Mouse (Mus musculus) lung, adult 2 months (tissue): ENCODE measurements around the gene Rora. TPM values are rescaled to one million over a fixed set of nuclear protein-coding genes. Genes with fewer than 3 reads are reported as not detected.
A peak's percentile ranks its signal among the peaks of the same experiment; 100 is the strongest.

Source experiments
- DNase-seq: peaks from one replicate; pipeline ENCODE4 v3.0.0; 2022
- H3K4me1 ChIP-seq: fragments of 200-500 bp; 2 replicates; pipeline ENCODE4 v1.6.1; 2011; ENCODE audit warnings: low read length; ENCODE audit not compliant: control insufficient read depth, insufficient read depth
- H3K4me3 ChIP-seq: fragments of 200-500 bp; replicated peaks from 2 replicates; pipeline ENCODE3; 2011; ENCODE audit warnings: low read depth, mild to moderate bottlenecking, control low read depth, low read length; ENCODE audit errors: extremely low read depth
- CTCF ChIP-seq: fragments of 200-500 bp; IDR thresholded peaks from 2 replicates; pipeline ENCODE4 v1.5.1; 2011; ENCODE audit warnings: mild to moderate bottlenecking, low read length, control low read depth; ENCODE audit not compliant: insufficient read depth
- POLR2A ChIP-seq: fragments of 200-500 bp; IDR thresholded peaks from 2 replicates; pipeline ENCODE4 v1.6.1; 2011; ENCODE audit warnings: low read depth, mild to moderate bottlenecking, control low read depth, low read length, borderline replicate concordance; ENCODE audit errors: extremely low read depth
- WGBS: fragments of 180-500 bp; shearing (Covaris S2); methylation state at CpG from one replicate; pipeline ENCODE4 v1.1.7; 2018; 5-methylcytosine and 5-hydroxymethylcytosine counted together
- polyA plus RNA-seq: library from polyadenylated mRNA; depleted of rRNA; stranded (reverse); fragments of >200 nt; gene quantifications from 2 replicates; pipeline ENCODE4 v1.2.3, GENCODE M21; 2012

Rora gene
- polyA plus RNA-seq, 1 experiment: 17.8 TPM

GRCm38 (mm10) chr9:68771383-68771782 lies 117.8 kb downstream of the Rora start:
- Histone ChIP-seq H3K4me1 (no peaks in the 10 kb centered on the region; the same call in 1 of the 2 replicates), H3K4me3 (no peak overlapping the region)
- TF ChIP-seq POLR2A (no peak), CTCF (no peak)
- 86% methylated on average over 3 of the region's 3 CpGs for WGBS
- DNase-seq: no peak

DNA sequence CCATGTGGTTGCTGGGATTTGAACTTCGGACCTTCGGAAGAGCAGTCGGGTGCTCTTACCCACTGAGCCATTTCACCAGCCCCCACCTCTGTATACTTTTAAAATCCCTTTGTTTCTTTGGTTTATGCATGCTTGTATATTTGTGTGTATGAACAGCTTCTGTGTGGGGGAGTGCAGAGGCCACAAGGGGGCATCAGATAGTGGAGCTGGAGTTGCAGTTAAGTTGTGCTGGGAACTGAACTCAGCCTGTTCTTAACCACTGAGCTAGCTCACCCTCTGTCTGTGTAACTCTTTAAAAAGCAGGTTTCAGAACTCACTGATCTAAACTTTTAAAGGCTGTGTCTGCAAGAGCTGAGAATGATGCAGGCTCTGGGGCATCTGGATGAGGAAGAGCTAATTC lies 120.2 kb downstream of the Rora start:
- Histone ChIP-seq H3K4me3 (no peak overlapping the region), H3K4me1 (no peaks in the 10 kb centered on the region; the same call in 1 of the 2 replicates)
- TF ChIP-seq CTCF: 0 out of 2 replicates have a peak, but pooled peaks have one; percentile 12
- TF ChIP-seq POLR2A: no peak
- WGBS: 98% methylated on average over 3 of the region's 3 CpGs
- no peak for DNase-seq

DNA sequence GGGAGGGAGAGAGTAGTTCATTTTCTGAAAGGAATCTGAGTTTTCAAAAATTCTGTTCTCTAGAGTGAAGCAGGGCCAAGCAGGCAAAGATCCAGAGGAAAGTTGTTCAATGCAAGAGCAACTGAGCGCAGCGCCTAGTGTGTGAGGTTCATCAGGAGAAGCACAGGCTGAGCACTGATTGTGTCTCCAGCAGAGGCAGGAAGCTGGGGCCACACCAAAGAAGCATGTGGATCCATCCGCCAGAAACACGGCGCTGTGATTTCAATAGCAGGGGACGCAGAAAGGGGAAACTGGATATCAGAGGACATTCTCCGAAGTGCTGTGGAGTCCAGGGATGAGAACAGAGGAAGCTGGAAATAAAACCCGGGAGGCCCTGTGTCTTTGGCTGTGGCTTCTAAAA lies 128.4 kb downstream of the Rora start:
- WGBS: 48% methylated on average over 8 of the region's 8 CpGs
- DNase-seq: no peak
- TF ChIP-seq CTCF: no peak
- TF ChIP-seq POLR2A: no peak
- Histone ChIP-seq H3K4me3 (no peak overlapping the region), H3K4me1 (no peaks in the 10 kb centered on the region; the same call in 1 of the 2 replicates)

DNA sequence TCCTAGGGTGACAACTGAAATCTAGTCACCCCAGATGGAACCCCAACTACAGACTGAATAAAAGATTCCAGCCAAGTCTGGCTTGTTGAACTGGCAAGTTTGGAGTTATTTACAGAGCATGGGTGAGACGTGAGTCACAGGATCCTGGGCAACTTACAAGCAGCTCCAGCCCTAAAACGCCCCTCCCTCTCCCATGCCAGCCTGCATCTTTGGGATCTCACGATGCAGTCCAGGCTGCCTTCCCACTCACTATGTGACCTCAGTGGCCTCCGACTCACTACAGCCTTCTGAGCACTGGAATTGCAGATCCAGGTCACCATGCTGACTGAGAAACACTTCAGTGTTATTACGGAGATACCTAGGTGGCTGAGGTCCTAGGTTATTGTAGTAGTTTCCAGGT lies 129.0 kb downstream of the Rora start:
- TF ChIP-seq POLR2A (no peak), CTCF (no peak)
- H3K4me1 ChIP-seq: no peaks in the 10 kb centered on the region; the same call in 1 of the 2 replicates
- WGBS: 67% methylated on average over 5 of the region's 5 CpGs
- no peak for DNase-seq
- no peak overlapping the region for H3K4me3 ChIP-seq

DNA sequence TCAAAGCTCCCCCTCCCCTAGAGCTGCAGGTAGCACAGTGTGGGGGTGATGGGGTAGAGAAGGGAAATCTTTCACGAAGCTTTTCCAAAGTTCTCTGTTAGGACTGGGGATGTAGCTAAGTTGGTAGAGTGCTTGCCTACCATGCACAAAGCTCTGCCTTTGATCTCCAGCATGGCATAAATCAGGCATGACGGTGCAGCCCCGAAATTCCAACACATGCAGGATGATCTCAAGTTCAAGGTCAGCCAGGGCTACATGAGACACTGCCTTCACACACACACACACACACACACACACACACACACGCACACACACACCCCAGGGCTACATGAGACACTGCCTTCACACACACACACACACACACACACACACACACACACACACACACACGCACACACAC lies 129.7 kb downstream of the Rora start:
- H3K4me1 ChIP-seq: no peaks in the 10 kb centered on the region
- H3K4me3 ChIP-seq: no peak overlapping the region
- 68% methylated on average over 5 of the region's 5 CpGs for WGBS
- no peak for DNase-seq
- TF ChIP-seq CTCF (no peak), POLR2A (no peak)

- DNase-seq: no peak
- Histone ChIP-seq H3K4me1 (no peaks in the 10 kb centered on the region), H3K4me3 (no peak overlapping the region)
- TF ChIP-seq CTCF (no peak), POLR2A (no peak)
- 66% methylated on average over 8 of the region's 8 CpGs for WGBS
Measured at GRCm38 (mm10) chr9:68786614-68787293, 133.2 kb downstream of the Rora start.

GRCm38 (mm10) chr9:68787665-68788064 lies 134.1 kb downstream of the Rora start:
- no peak for TF ChIP-seq CTCF
- no peak for TF ChIP-seq POLR2A
- no peak overlapping the region for H3K4me3 ChIP-seq
- DNase-seq: no peak
- 79% methylated on average over 2 of the region's 2 CpGs for WGBS
- H3K4me1 ChIP-seq: no peaks in the 10 kb centered on the region

DNA sequence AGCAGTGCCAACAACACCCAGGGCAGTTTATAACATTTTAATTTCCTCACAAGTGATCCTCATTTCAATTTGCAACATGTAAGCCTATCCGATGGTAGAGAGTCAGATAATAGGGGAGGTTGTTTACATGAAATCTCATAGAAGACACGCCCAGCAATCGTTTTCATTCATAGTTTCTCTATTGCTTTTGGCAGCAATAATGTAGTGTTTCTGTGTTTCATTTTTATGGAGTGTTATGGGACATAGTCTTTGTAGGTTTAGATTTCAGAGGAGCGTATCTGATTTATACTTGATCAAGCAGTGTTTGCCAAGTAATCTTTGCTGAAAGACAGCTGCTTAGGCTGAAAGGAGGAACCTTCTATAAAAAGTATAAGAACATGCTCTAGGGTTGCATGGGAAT lies 137.3 kb downstream of the Rora start:
- TF ChIP-seq CTCF (no peak), POLR2A (no peak)
- 34% methylated on average over 4 of the region's 4 CpGs for WGBS
- no peaks in the 10 kb centered on the region for H3K4me1 ChIP-seq
- H3K4me3 ChIP-seq: no peak overlapping the region
- no peak for DNase-seq

DNA sequence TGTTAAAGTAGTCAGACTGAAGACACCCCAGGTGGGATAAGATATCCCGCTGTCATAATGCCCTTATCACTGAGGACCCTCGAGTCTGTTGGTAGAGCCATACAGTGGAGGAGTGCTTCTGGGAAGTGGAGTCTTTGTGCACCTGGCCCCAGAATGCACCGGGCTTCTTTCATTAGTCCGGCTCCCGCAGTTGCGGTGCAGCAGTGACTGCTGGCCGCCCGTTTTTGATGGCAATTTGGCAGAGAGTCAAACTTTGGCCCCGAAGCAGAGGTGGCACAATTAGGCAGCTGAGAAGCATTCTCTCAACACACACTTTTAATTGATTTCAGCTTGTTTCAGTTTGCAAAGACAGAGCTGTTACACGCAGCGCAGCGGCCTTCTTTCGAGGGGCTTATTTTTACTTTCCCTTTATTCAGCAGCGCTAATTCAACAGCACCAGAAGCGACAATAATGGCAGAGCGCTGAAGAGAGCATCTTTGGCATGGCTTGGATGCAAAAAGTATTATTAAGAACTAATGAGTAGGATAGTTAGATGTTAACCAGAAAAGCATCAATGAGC lies 138.5 kb downstream of the Rora start:
- 77% methylated on average over 16 of the region's 16 CpGs for WGBS
- Histone ChIP-seq H3K4me1 (no peaks in the 10 kb centered on the region), H3K4me3 (no peak overlapping the region)
- TF ChIP-seq CTCF (no peak), POLR2A (no peak)
- no peak for DNase-seq

DNA sequence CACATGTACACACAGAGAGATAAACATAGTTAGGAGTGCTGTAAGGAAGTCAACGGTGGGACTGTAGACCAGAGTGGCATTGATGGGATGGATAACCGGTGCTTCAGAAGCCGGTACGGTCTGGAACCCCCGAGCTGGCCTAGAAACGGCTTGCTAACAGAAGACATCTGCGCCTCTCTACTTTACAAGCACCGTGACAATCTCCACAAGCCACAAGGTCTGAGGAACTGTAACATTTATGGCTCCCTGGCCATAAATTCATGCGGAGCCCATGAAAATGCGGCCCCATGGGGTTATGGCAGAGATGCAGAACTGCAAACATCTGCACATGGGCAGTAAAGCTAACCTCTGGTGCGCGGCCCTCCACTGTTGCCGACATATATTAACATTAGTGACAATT lies 141.7 kb downstream of the Rora start:
- Histone ChIP-seq H3K4me3 (no peak overlapping the region), H3K4me1 (no peaks in the 10 kb centered on the region)
- DNase-seq: no peak
- WGBS: 91% methylated on average over 13 of the region's 13 CpGs
- TF ChIP-seq POLR2A: no peak
- TF ChIP-seq CTCF: no peak
